Mouse (Mus musculus) hindbrain, embryonic 16.5 days (tissue): ENCODE data around the gene Cenpv. TPM values are rescaled to one million over a fixed set of nuclear protein-coding genes. Genes with fewer than 3 reads are reported as not detected.

ENCODE experiments used
- ATAC-seq: fragments of 200-750 bp; cut with Nextera tagmentation; 2 replicates; pipeline ENCODE4 v1.8.0; 2017; ENCODE audit warnings: moderate TSS enrichment, moderate library complexity
- H3K27ac ChIP-seq: fragments of 300-500 bp; sonication (generic); 2 replicates; pipeline ENCODE4 v1.5.1; 2014; ENCODE audit warnings: low read depth, mild to moderate bottlenecking, control low read depth, low read length, moderate library complexity
- H3K27me3 ChIP-seq: fragments of 300-500 bp; sonication (generic); replicated peaks from 2 replicates; pipeline ENCODE4 v1.6.1; 2014; ENCODE audit warnings: low read length; ENCODE audit not compliant: control insufficient read depth, insufficient read depth
- H3K36me3 ChIP-seq: fragments of 300-500 bp; sonication (generic); 2 replicates; pipeline ENCODE4 v1.6.1; 2014; ENCODE audit warnings: mild to moderate bottlenecking, low read length, moderate library complexity, mixed read lengths; ENCODE audit not compliant: control insufficient read depth, insufficient read depth
- H3K4me1 ChIP-seq: fragments of 300-500 bp; sonication (generic); 2 replicates; pipeline ENCODE4 v1.6.1; 2014; ENCODE audit warnings: low read depth, low read length; ENCODE audit not compliant: control insufficient read depth, insufficient read depth
- H3K4me2 ChIP-seq: fragments of 300-500 bp; sonication (generic); 2 replicates; pipeline ENCODE4 v1.6.1; 2014; ENCODE audit warnings: mild to moderate bottlenecking, low read length, control low read depth, moderate library complexity
- H3K4me3 ChIP-seq: fragments of 300-500 bp; sonication (generic); 2 replicates; pipeline ENCODE4 v1.5.1; 2014; ENCODE audit warnings: mild to moderate bottlenecking, low read length, control low read depth, moderate library complexity
- H3K9ac ChIP-seq: fragments of 300-500 bp; sonication (generic); 2 replicates; pipeline ENCODE4 v1.6.1; 2014; ENCODE audit warnings: low read depth, mild to moderate bottlenecking, control low read depth, low read length, moderate library complexity
- H3K9me3 ChIP-seq: fragments of 300-500 bp; sonication (generic); 2 replicates; pipeline ENCODE4 v1.6.1; 2014; ENCODE audit warnings: mild to moderate bottlenecking, low read length, moderate library complexity; ENCODE audit not compliant: control insufficient read depth
- WGBS: fragments of 180-500 bp; shearing (Covaris S2); extraction: QIAGEN DNeasy Blood & Tissue Kit; methylation state at CpG from one replicate; pipeline ENCODE4 v1.1.7; 2014; 5-methylcytosine and 5-hydroxymethylcytosine counted together
- polyA plus RNA-seq: library from polyadenylated mRNA; unstranded; fragments of >200 nt; fragmentation: Nextera tagmentation; extraction: Ambion mirVana; gene quantifications from 2 replicates; pipeline ENCODE4 v1.2.1, GENCODE M21; 2015

Cenpv gene
- polyA plus RNA-seq, 1 experiment from 2014 or later = 23.8 TPM

- no peaks in the 10 kb centered on the region for H3K4me1 ChIP-seq
- no peak for ATAC-seq
- no peak overlapping the region for H3K4me3 ChIP-seq
- no peaks in the 10 kb centered on the region for H3K9me3 ChIP-seq
- no peaks in the 10 kb centered on the region for H3K27me3 ChIP-seq
- WGBS = 83% methylated on average over 5 of the region's 5 CpGs
- H3K9ac ChIP-seq = no peak overlapping the region
- no peak overlapping the region for H3K27ac ChIP-seq
- no peaks in the 10 kb centered on the region for H3K36me3 ChIP-seq
- no peak overlapping the region for H3K4me2 ChIP-seq
These were observed 59.5 kb downstream of the Cenpv start for GRCm38 (mm10) chr11:62479581-62479980.

- WGBS = 79% methylated on average over 6 of the region's 6 CpGs
- Histone ChIP-seq H3K9ac (no peak overlapping the region), H3K27ac (peak overlapping the region; percentile 40; the same call in 1 of the 2 replicates), H3K4me2 (no peak overlapping the region), H3K36me3 (no peaks in the 10 kb centered on the region), H3K4me1 (no peaks in the 10 kb centered on the region), H3K27me3 (no peaks in the 10 kb centered on the region), H3K4me3 (no peak overlapping the region), H3K9me3 (no peaks in the 10 kb centered on the region)
- ATAC-seq = no peak
These were observed 60.1 kb downstream of the Cenpv start for GRCm38 (mm10) chr11:62478931-62479330.

- WGBS = 94% methylated on average over 4 of the region's 4 CpGs
- no peaks in the 10 kb centered on the region for H3K27me3 ChIP-seq
- H3K36me3 ChIP-seq = no peaks in the 10 kb centered on the region
- no peak overlapping the region for H3K4me3 ChIP-seq
- ATAC-seq = no peak
- H3K4me2 ChIP-seq = no peak overlapping the region
- no peak overlapping the region for H3K27ac ChIP-seq
- no peak overlapping the region for H3K9ac ChIP-seq
- no peaks in the 10 kb centered on the region for H3K9me3 ChIP-seq
- no peaks in the 10 kb centered on the region for H3K4me1 ChIP-seq
These were observed 62.9 kb downstream of the Cenpv start for GRCm38 (mm10) chr11:62476156-62476555.

Other genes with a start within 250 kb of the Cenpv start
- 8.3 and 10.8 TPM in 2 replicates for gene Pigl, start 80.8 kb downstream of the Cenpv start, polyA plus RNA-seq
- 60.1 and 135 TPM in 2 replicates for gene Ncor1, start 80.7 kb downstream of the Cenpv start, polyA plus RNA-seq
- 4,470 and 4,568 TPM in 2 replicates for gene Ubb, start 11.9 kb upstream of the Cenpv start, polyA plus RNA-seq
- gene Trpv2, start 35.2 kb upstream of the Cenpv start, polyA plus RNA-seq = 35.3 and 36.6 TPM in 2 replicates
- 8.4 and 9.7 TPM in 2 replicates for gene Lrrc75a, start 109.3 kb upstream of the Cenpv start, polyA plus RNA-seq
- gene Mmgt2, start 109.4 kb upstream of the Cenpv start, polyA plus RNA-seq = 26.4 and 26.7 TPM in 2 replicates
- gene Zfp287, start 192.6 kb upstream of the Cenpv start, polyA plus RNA-seq = 17.9 and 18.5 TPM in 2 replicates
- not detected in 2 replicates for gene Gm10428, start 213.8 kb upstream of the Cenpv start, polyA plus RNA-seq